Mouse (Mus musculus): ENCODE results near the gene Oaz2. TPM values are rescaled to one million over a fixed set of nuclear protein-coding genes. Genes with fewer than 3 reads are reported as not detected.
"Not testable (repeated sequence)": the region's sequence is repeated elsewhere in the genome, so short reads cannot be mapped to it uniquely, and the experiment has no call there.

Oaz2 gene
- total RNA-seq, 2 experiments from 2014 or later = 228 to 236 TPM

DNA sequence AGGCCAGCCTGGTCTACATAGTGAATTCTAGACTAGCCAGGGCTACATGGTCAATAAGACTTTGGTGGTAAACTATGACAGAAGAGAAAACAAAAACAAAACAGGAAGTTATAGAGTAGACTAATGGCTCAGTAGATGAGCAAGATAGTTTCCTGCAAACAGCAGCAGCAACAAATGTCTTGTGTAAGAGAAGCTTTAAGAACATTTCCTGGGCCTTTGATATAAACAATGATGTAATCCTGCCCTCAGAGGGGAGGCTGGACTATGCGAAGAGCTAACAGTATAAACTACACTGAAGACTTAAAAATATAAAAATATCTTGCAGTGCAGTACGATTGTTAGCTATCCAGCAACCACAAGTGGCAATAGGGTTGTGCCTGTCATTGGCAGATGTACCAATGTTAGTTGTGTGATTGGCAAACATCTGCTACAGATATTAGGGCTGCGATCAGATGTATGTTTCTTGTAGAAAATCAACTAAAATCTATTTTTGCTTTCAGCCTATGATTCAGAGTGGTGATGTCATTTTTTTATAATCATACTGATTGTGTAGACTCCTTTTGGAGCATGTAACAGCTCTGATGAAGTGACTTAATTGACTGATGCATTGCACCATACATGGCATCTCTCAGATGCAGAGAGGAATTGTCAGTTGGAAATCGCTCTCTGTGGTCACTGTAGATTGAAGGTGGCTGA, 13.3 kb downstream of the Oaz2 start:
- intact Hi-C loops (cut with DNase I) = no loop called here
- DNase-seq (ENCODE audit: low spot score in 2 of 2) = no peak

DNA sequence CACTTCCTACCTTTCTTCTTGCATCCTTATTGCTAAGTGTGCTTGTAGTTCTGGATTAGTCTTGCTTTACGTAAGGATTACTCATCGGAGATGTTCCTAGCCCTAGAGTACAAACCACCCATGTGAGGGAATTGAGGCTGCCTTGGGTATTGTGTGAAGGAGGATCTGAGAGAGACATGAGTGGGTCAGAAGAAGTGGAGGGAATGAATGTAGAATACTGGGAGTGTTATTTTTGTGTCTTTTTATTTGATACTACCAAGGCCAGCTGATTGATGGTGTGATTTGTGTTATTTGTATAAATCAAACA, 13.8 kb downstream of the Oaz2 start:
- intact Hi-C loops (cut with DNase I) = no loop called here
- no peak for DNase-seq (ENCODE audit: low spot score in 2 of 2)

DNA sequence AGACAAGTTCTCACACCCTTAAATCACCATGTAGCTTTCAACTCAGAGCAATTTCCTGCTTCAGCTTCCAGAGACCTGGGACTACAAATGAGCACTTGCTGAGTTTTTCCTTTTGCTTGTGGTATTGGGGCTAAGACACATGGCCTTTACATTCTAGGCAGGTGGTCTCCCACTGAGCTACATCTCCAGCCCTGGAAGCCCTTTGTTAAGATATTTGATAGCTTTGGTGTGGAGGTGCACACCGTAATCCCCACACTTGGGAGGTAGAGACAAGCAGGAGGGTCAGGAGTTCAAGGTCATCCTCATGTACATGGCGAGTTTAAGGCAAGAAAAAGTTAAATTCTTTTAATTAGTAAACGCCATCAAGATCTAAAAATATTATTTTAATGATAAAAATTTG, 14.4 kb downstream of the Oaz2 start:
- no peak for DNase-seq (ENCODE audit: low spot score in 2 of 2)
- intact Hi-C loops (cut with DNase I) = no loop called here

DNA sequence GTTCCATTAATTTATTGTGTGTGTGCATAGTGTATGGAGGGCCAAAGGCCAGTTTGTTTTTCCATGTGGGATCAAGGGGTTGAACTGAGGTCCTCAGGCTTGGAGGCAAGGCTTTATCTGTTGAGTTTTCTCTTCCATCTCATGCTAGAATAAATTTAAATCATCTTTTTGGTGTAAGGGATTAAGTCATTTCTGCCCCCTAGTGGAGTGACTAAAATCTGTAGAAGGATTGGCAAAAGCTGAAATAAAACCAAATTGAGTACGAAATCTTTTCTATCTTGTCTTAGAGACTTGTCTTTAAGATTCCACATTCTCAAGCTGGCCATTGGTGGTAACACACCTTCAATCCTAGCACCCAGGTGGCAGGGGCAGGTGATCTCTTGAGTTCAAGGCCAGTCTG, 15.2 kb downstream of the Oaz2 start:
- intact Hi-C loops (cut with DNase I) = no loop called here
- no peak for DNase-seq (ENCODE audit: low spot score in 2 of 2)

DNA sequence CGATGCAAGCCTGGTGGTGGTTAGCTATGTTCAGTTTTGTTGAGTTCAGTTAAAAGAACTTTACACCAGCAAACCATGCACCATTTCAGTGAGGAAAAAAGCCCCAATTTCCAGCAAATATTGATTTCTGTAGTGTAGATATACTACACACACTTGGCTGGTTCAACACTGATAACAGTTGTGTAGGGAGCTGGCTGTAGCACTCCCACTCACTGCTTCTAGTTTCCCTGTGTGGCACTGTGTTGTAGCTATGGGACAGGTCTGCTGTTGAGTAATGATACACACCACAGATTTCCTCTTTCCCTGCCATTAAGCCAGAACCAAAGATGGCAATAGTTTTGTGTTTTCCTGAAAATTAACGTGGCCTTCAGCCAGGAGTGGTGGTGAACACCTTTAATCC, 16.9 kb downstream of the Oaz2 start:
- no peak for DNase-seq (ENCODE audit: low spot score in 2 of 2)
- intact Hi-C loops (cut with DNase I) = no loop called here

DNA sequence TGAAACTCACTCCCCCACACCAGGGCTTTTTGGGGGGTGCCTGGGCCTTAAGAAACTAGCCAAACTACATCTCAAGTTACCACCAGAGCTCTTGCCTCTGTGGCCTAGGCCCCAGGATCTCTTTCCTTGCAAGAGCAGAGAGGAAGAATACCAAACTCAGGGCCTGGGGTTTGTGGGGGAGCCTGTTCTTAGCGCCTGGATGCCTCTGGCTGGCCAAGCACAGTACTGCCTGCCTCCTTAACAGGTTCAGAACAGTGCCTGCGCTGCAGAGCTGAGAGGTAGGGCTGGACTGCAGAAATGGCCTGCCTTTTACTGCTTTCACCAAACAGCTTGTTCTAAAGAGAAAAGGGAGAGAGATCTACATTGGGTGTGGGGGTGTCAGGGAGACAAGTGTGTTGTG, 22.1 kb downstream of the Oaz2 start:
- DNase-seq (ENCODE audit: low spot score in 2 of 2); intact Hi-C loops (cut with DNase I): not testable (repeated sequence)

DNA sequence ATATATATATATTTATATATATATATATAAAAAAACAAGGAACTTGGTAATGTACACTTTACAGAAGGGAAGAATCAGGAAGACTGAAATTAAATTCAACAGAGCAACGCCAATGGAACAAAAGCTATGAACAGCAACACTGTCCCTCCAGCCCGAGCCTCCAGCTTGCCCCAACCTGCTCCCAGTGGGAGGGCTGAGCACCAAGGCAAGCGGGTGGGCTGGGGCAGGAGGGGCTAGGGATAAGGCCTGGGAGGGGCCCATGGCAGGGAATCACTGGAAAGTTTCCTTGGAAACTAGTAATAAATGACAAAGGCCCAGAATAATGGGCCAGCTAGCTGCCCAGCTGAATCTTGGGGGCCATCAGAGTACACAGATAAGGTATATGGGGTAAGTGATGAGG, 24.7 kb downstream of the Oaz2 start:
- DNase-seq (ENCODE audit: low spot score in 2 of 2) = no peak
- intact Hi-C loops (cut with DNase I) = no loop called here

DNA sequence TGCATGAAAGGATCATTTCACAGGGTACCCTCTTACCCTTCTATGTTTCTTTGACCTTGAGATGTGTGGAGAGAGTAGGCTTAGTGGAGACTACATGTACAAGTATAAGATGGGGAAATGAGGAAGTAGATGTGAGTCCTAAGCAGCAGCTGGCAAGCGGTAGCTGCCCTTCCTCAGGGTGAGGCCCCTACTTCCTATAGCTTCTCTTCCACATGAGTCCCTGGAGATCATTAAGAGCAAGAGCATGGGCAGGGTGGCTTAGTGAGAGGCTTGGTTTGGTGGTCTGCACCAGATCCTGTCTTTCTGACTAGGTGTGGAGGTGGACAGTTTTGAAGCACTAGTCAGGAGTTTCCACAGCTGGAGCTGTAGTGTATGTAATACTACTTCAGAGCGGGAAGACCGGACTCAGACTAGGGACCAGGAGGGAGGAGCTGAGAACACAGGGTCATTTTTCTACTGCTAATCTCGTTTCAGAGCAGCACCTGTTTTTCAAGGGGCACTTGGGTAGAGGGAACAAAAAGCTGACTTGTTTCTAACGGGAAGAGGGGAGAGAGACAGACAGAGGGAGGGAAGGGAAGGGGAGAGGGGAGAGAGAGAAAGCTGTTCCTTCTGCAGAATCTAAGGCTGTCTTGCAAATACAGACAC, 25.3 kb downstream of the Oaz2 start:
- intact Hi-C loops (cut with DNase I) = no loop called here
- no peak for DNase-seq (ENCODE audit: low spot score in 2 of 2)

DNA sequence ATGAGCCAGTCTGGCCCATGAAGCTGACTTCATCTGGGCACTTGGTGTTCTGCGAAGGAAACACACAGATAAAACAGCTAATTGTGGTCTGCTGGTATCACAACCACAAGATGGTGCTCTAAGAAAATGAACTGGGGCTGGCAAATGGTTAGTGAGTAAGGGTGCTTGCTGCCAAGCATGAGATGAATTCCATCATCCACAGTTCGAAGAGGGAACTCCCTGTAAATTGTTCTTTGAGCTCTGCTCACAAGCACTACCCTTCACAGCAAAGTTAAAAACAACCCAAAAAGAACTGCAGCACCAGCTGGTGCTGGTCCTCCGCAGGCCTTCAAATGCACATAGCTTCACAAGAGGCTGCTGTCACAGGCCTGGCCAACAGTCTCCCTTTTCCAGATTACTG, 27.8 kb downstream of the Oaz2 start:
- intact Hi-C loops (cut with DNase I) = loop anchor here (2.0 to 5.0 kb wide), 2 partner anchors 132 to 155 kb away; partner anchors contain the start of gene Zfp609
- DNase-seq (ENCODE audit: low spot score in 2 of 2) = peak; percentile 53 to 54

DNA sequence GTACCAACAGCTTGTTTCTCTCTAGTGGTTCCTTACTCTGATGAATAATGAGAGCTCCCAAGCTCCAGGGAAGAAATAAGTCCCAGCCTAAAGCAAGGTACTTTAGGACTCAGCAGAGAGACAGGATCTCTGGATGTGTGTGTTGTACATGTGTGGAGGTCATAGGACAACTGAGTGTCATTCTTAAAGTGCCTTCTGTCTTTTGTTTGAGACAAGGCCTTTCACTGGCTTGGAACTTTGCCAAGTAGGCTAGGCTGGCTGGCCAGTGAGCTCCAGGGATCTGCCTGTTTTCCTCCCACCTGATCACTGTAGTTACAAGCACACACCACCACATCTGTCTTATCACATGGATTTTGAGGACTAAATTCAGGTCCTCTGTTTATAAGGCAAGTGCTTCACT, 28.5 kb downstream of the Oaz2 start:
- intact Hi-C loops (cut with DNase I) = loop anchor here (5.0 kb wide), 1 partner anchor 131 kb away; the partner anchor contains the start of gene Zfp609
- no peak for DNase-seq (ENCODE audit: low spot score in 2 of 2)

DNA sequence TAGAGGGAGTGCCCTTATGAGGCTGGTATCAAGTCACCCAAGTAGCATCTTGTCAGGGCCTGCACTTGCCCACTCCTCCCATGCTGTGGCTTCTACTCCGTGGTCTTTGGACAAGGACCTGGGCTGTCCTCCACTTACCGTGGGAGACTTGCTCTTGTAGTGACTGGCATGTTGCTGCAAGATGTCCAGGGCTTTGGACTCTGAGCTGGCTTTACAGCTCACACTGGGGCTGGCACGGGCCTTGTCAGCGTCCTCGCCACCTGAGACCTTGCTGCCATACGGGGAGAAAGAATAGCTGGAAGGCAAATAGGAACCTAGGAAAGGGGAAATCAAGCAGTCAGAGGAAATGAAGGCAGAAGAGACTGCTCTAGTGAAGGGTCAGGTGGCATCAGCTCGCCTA, 29.6 kb downstream of the Oaz2 start:
- intact Hi-C loops (cut with DNase I) = loop anchor here (5.0 kb wide), 1 partner anchor 130 kb away; the partner anchor contains the start of gene Zfp609
- DNase-seq (ENCODE audit: low spot score in 2 of 2) = no peak

DNA sequence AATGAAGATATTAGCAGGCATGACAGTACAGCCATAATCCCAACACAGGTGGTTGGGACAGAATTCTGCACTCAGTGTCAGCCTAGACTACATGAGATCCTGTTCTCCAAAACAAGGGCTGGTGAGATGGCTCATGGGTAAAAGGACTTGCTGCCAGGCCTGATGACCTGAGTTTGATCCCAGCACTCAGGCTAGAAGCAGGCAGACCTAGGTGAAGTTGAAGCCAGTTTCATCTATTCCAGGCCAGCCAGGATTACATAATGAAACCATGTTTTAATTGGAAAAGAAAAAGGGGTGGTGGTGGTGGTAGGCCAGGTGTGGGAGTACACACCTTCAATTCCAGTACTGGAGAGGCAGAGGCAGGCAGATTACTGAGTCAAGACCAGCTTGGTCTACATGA, 30.2 kb downstream of the Oaz2 start:
- intact Hi-C loops (cut with DNase I) = loop anchor here (5.0 kb wide), 1 partner anchor 129 kb away; the partner anchor contains the start of gene Zfp609
- DNase-seq (ENCODE audit: low spot score in 2 of 2) = no peak

DNA sequence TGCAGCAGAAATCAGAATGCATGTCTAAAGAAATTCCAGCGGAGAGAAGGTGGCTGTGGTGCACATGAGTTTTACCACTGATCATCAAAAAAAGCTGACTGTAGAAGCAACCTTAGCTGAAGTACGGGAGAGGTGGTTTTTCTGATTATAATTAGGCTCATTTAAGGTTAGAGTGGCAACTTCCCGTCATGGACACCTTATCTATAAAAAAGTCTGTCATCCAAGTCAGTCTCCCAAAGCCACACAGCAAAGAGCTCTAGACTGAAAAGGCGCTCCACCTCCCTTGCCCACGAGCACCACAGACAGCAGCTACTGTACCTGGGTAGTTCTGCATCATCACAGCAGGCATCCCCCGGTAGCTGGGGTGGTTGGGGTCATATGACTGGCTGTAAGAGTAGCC, 32.7 kb downstream of the Oaz2 start:
- intact Hi-C loops (cut with DNase I) = no loop called here
- DNase-seq (ENCODE audit: low spot score in 2 of 2) = no peak

DNA sequence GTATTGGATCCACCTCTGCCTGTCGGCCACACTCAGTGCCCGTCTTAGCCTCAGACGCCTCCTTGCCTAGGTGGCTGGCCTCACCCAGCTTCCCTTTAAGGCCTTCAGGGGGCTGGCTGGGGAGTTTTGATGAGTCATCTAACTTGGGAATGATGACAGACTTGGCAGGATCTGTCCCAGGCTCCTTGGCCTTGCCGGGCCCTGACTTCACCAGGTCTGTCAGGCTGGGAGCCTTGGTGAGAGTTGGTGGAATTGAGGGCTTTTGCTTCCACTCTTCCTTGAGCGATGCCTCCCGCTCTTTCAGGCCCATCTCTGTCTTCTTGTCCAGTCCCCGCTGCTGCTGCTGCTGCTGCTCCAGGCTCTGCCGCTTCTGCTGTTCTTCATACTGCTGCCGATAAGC, 34.5 kb downstream of the Oaz2 start:
- DNase-seq (ENCODE audit: low spot score in 2 of 2) = no peak
- intact Hi-C loops (cut with DNase I) = no loop called here

DNA sequence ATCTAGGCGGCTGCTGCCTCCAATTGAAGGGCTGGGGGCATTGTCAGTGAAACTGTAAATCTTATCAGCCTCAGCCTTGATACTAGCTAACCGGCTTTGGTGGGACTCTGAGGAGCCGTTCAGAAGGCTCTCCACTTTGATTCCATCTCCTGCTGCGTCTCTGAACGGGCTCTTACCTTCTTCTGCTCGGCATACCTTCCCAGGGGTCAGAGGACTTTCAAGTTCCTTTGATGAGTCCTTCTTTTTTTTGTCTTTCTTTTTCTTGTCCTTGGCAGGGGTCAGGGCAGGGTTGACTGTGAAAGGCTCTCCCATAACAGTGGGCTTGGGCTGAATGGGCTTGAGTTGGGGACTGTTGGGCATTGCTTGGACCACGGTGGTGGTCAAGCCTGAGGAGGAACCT, 35.4 kb downstream of the Oaz2 start:
- DNase-seq (ENCODE audit: low spot score in 2 of 2) = no peak
- intact Hi-C loops (cut with DNase I) = no loop called here

DNA sequence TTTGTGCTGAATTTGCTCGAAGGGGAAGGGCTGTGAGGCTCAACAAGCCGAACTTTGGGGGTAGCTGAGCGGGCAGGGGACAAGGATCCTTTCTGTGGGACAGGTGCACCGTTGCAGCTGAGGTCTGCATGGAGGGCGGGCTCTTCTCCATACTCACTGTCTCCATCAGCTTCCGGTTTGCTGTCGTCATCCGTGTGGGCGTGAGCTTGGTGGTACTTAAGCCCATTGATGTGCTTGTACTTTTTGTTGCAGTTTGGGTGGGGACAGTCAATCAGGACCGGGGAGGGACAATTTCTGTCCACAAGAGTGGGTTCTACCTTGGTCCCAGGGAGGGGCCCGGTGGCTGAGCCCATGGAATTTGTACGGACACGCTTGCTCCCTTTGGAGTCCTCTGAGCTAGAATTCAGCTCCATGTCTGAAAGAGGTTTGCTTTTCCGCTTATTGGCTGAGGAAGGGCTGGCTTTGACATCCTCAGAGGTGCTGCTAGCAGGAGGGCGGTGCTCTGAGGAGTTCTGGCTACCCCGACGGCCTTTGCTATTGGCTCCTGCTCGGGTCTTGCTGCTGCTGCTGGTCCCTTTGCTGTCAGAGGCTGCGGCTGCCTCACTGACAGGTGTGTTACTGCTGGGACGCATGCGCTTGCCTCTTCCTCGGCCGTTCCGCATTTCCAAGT, 36.3 kb downstream of the Oaz2 start:
- no peak for DNase-seq (ENCODE audit: low spot score in 2 of 2)
- intact Hi-C loops (cut with DNase I) = no loop called here

DNA sequence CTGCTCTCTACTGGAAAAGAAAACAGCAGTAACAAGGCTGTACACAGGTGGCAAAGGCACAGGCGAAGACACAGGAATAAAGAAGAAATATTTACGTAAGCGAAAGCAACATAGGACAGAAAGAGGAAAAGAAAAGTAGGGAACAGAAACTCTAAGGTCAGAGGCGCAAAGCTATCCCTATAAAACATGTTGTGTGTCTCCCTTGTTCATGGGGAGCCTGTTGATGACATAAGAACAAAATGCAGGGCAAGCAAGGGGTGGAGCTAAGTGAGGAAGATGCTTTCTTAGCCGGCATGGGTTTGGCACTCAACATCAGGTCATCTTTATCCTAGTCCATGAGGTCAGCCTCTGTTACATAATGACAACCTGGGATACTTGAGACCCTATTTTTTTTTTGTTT, 50.4 kb downstream of the Oaz2 start:
- intact Hi-C loops (cut with DNase I) = no loop called here
- DNase-seq (ENCODE audit: low spot score in 2 of 2) = no peak

DNA sequence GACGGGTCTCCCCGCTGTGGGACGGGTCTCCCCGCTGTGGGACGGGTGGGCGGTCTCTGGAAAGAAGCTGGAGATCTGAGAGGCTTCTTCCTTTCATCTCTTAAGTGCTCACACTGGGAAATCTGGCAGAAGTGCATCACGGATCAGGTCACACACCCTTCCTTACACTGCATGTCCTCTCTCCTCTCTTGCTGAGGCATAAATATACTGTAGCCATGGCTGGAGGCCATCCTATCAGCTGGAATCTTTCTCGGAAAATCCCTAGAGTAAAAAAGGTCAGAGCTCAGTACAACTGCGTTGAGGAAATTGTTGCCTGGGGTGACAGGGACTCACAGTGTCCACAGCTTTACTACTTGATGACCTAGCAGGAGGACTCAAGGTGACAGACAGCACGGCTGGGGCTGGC, 53.4 kb downstream of the Oaz2 start:
- intact Hi-C loops (cut with DNase I) = no loop called here
- no peak for DNase-seq (ENCODE audit: low spot score in 2 of 2)

DNA sequence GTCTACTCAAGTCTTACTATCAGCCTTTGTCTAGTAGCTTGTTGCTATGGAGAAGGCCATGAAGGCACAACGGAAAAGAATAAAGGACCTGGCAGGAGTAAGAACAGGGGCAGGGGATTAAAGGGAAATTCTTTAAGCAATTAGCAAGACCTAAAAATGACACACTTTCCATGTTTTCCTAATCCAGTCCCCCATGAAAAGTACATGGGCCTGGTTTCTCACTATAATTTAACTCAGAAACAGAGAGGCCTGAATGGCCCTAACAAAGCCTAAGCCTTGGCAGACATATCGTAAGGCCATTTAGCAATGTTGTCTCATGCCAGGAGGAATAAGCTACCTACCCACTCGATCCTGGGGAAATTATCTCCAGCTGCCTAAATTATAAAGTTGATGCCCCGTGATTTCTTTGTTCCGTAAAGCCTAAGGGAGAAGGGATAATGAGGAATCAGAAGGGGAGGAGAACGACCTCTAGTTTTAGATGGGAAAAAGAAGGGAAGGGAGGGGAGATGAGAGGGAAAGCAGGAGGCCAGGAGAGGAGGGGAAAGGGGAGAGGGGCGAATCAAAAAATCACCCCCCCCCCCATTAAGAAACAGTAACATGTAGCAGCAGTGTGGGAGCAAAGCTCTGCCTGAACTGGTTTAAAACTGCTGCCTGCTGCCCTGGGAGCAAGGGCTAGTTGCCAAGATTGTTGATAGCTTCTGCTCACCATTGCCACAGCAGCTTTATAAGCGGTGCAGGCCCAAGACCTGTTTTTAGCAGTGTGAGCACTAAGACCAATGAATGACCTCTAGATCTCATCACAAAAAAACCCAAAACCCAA, 56.9 kb downstream of the Oaz2 start:
- DNase-seq (ENCODE audit: low spot score in 2 of 2) = no peak
- intact Hi-C loops (cut with DNase I) = no loop called here

DNA sequence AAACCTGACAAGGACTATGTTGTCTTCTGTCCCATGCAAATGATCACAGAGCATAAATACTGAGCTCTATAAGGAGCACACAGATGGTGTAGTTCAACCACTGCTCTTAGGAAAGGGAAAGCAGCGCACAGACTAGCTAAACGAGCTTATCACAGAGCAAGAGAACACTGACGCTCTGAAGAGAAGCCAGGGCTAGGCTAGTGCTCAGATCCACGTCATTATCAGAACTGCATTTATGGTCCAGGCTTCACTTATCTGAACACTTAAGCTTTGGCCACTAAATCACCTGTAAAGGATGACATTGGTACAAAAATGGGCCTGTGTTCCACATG, 57.5 kb downstream of the Oaz2 start:
- no peak for DNase-seq (ENCODE audit: low spot score in 2 of 2)
- intact Hi-C loops (cut with DNase I) = no loop called here

All from left cerebral cortex, postnatal 36 days (tissue).